Mouse (Mus musculus) heart, adult 11 months (tissue): ENCODE measurements at regions not wholly inside any gene's neighbourhood (a gene's known extent, or its start where the extent isn't known, plus 50 kb on each side); places are given as distances from the start of the nearest gene placed in this dataset.

Source experiments
- DNase-seq: peaks from one replicate; pipeline ENCODE4 v3.0.0; 2022

DNA sequence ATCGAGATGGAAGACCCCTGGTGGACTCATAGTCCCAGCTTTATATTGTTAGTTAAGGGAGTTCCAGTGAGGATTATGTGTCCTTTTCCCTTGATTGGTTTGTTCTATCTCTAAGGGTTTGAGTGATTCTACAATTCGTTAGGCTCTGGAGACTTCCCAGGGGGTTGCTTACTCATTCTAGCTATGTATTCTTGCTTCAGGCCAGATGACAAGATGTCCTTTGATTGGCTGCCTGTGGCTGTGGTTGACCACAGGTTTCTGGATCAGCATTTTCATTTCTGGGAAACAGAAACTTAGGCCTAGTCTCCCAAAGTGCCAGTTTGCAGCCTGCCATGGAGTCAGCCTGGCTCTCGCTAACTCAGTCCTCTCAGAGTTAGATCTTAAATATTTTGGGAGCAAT lies 119.3 kb upstream of the H2al1n start:
- DNase-seq: no peak

DNA sequence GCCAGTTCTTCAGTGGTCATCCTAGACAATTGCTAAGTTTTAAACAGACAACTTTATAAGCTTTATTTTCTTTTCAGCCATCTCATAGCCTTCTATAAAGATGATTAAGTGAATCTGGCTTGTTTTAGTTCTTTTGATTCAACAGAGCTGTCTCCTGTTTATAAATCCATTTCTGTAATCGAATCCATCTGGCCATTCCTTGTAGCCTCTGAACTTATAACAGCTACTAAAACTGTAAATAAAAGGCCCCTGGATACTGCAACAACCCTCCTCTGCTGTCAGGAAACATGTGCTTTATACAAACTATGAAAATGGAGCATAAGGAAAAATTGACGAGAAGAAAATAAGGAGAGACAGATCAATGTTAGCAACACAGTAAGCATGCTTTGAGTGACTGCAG lies 77.4 kb upstream of the H2al1n start:
- DNase-seq: no peak

GRCm38 (mm10) chrX:14134600-14134999 lies 76.3 kb upstream of the H2al1n start:
- DNase-seq: no peak

DNA sequence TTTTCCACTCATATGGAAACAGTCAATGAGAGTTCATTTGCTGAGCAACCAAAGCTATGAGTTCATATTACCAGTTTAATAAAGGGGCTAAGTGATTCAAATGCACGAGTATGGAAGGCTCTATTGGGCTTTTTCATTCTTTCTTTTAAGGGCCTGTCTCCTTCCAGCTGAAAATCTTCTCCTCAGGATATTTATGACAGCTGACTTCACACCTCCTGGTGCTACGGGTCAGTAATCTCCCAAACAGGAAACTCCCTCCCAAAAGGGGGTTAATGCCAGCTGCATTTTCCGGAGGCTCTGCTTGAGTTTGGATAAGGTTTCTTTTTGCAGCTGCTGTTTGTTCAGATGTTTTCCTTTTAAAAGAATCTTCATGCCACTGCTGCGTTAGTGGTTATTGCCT lies 72.5 kb upstream of the H2al1n start:
- DNase-seq: peak; percentile 80
